Mouse (Mus musculus) C2C12 (cell line): ENCODE data around the gene A930004D18Rik.

Source experiments
- CEBPB ChIP-seq: IDR thresholded peaks from one replicate; pipeline ENCODE4 v1.6.1; 2011; ENCODE audit warnings: low read depth, mild to moderate bottlenecking, control low read depth, moderate library complexity
- CTCF ChIP-seq: IDR thresholded peaks from one replicate; pipeline ENCODE4 v1.5.1; 2011; ENCODE audit not compliant: control insufficient read depth, insufficient read depth, insufficient read length
- MYOG ChIP-seq: IDR thresholded peaks from one replicate; pipeline ENCODE4 v1.6.1; 2011; ENCODE audit not compliant: control insufficient read depth, insufficient read length; ENCODE audit errors: extremely low read depth

DNA sequence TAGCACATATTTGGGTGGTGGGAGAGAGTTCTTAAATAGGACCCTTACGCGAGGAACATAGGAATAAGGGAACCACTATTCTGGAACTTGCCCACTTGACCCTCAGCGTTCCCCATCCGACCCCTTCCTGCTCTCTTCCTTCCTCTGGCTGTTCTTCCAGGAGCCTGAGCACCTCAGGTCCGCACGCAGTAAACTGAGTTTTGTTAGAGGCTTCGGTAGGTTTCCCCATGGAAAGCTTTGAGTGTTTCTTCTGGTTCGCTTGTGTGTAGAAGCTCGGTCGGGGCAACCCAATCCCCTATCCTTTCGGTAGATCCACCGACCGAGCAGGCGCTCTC lies 11.8 kb downstream of the A930004D18Rik start:
- no peak for TF ChIP-seq CTCF
- no peak for TF ChIP-seq MYOG
- no peak for TF ChIP-seq CEBPB
